Mouse (Mus musculus) CH12.LX (cell line): ENCODE measurements around the gene Hspbp1. TPM values are rescaled to one million over a fixed set of nuclear protein-coding genes. Genes with fewer than 3 reads are reported as not detected.

Experiments
- DNase-seq: peaks from one replicate; pipeline ENCODE4 v3.0.0-alpha.2; 2013; ENCODE audit errors: extremely low read depth
- H3K27ac ChIP-seq: 2 replicates; pipeline ENCODE4 v1.5.1; 2012; ENCODE audit warnings: low read depth, mild to moderate bottlenecking, control low read depth, moderate library complexity; ENCODE audit not compliant: insufficient read depth
- H3K27me3 ChIP-seq: replicated peaks from 2 replicates; pipeline ENCODE3; 2012; ENCODE audit warnings: inconsistent platforms
- H3K36me3 ChIP-seq, 2 experiments: replicated peaks in 1 of 2; 2 replicates each; pipeline versions ENCODE3 to v1.6.1; 2012; ENCODE audit warnings: inconsistent platforms in 1 of 2, low read length in 1 of 2, mild to moderate bottlenecking in 1 of 2, mixed read lengths in 1 of 2, moderate library complexity in 1 of 2; ENCODE audit not compliant: control insufficient read depth in 1 of 2, insufficient read depth in 1 of 2
- H3K4me1 ChIP-seq, 2 experiments: 2 replicates each; pipeline ENCODE4 v1.6.1; 2012; ENCODE audit warnings: inconsistent platforms in 1 of 2, moderate library complexity in 1 of 2; ENCODE audit not compliant: insufficient read depth in 2 of 2, control insufficient read depth in 1 of 2
- H3K4me2 ChIP-seq: 2 replicates; pipeline ENCODE4 v1.6.1; 2012; ENCODE audit warnings: low read depth, mild to moderate bottlenecking, control low read depth; ENCODE audit not compliant: poor library complexity, insufficient read depth, severe bottlenecking
- H3K4me3 ChIP-seq, 3 experiments: fragments of 150-350 bp in 1 of 3; sonication (generic) in 1 of 3; replicated peaks in 1 of 3; 2 replicates each; pipeline versions ENCODE3 to v1.5.1; 2011 to 2012; ENCODE audit warnings: low read depth in 2 of 3, low read length in 2 of 3, mild to moderate bottlenecking in 2 of 3, moderate library complexity in 2 of 3, control low read depth in 1 of 3, improper control_type of control experiment in 1 of 3, inconsistent platforms in 1 of 3, mixed read lengths in 1 of 3; ENCODE audit not compliant: poor library complexity in 1 of 3
- H3K79me2 ChIP-seq: replicated peaks from 2 replicates; pipeline ENCODE4 v1.6.1; 2012; ENCODE audit warnings: mild to moderate bottlenecking, moderate library complexity; ENCODE audit not compliant: control insufficient read depth, poor library complexity, insufficient read depth, severe bottlenecking; ENCODE audit errors: extremely low read depth
- H3K9ac ChIP-seq: 2 replicates; pipeline ENCODE4 v1.6.1; 2012; ENCODE audit warnings: low read depth, mild to moderate bottlenecking, control low read depth, moderate library complexity; ENCODE audit not compliant: insufficient read depth
- H3K9me3 ChIP-seq: replicated peaks from 2 replicates; pipeline ENCODE3; 2012; ENCODE audit warnings: low read length, inconsistent platforms, mixed read lengths
- BHLHE40 ChIP-seq: IDR thresholded peaks from 2 replicates; pipeline ENCODE4 v1.6.1; 2011; ENCODE audit warnings: mild to moderate bottlenecking, low read depth, low read length, improper control_type of control experiment
- CTCF ChIP-seq, 2 experiments: IDR thresholded peaks in 1 of 2; conservative IDR thresholded peaks in 1 of 2; 2 replicates each; pipeline ENCODE4 v1.5.1; 2011 to 2012; ENCODE audit warnings: low read depth in 2 of 2, low read length in 2 of 2, improper control_type of control experiment in 1 of 2, inconsistent platforms in 1 of 2, mild to moderate bottlenecking in 1 of 2, moderate library complexity in 1 of 2
- E2F4 ChIP-seq: IDR thresholded peaks from 2 replicates; pipeline ENCODE4 v1.6.1; 2011; ENCODE audit warnings: low read depth, low read length, improper control_type of control experiment; ENCODE audit not compliant: insufficient replicate concordance
- ELF1 ChIP-seq: IDR thresholded peaks from 2 replicates; pipeline ENCODE4 v1.6.1; 2014; ENCODE audit warnings: low read depth, mild to moderate bottlenecking, inconsistent platforms, low read length, improper control_type of control experiment
- EP300 ChIP-seq: IDR thresholded peaks from 2 replicates; pipeline ENCODE4 v1.6.1; 2011; ENCODE audit warnings: low read length, improper control_type of control experiment
- ETS1 ChIP-seq: conservative IDR thresholded peaks from 2 replicates; pipeline ENCODE4 v1.6.1; 2012; ENCODE audit warnings: low read depth, mild to moderate bottlenecking, inconsistent platforms, low read length, improper control_type of control experiment, moderate library complexity
- GABPA ChIP-seq: IDR thresholded peaks from 2 replicates; pipeline ENCODE4 v1.6.1; 2012; ENCODE audit warnings: low read depth, low read length, improper control_type of control experiment, inconsistent platforms; ENCODE audit not compliant: insufficient replicate concordance
- HCFC1 ChIP-seq: IDR thresholded peaks from 2 replicates; pipeline ENCODE4 v1.6.1; 2012; ENCODE audit warnings: low read depth, mild to moderate bottlenecking, inconsistent platforms, low read length, improper control_type of control experiment
- IRF4 ChIP-seq: IDR thresholded peaks from 2 replicates; pipeline ENCODE4 v1.6.1; 2014; ENCODE audit warnings: low read depth, mild to moderate bottlenecking, inconsistent platforms, low read length, improper control_type of control experiment
- JUND ChIP-seq: conservative IDR thresholded peaks from 2 replicates; pipeline ENCODE4 v1.6.1; 2011; ENCODE audit warnings: low read depth, low read length, improper control_type of control experiment
- MAZ ChIP-seq: IDR thresholded peaks from 2 replicates; pipeline ENCODE4 v1.6.1; 2012; ENCODE audit warnings: low read depth, mild to moderate bottlenecking, inconsistent platforms, low read length, improper control_type of control experiment, moderate library complexity
- MEF2A ChIP-seq: IDR thresholded peaks from 2 replicates; pipeline ENCODE4 v1.6.1; 2014; ENCODE audit warnings: low read depth, mild to moderate bottlenecking, inconsistent platforms, low read length, improper control_type of control experiment, borderline replicate concordance
- MXI1 ChIP-seq: IDR thresholded peaks from 2 replicates; pipeline ENCODE4 v1.6.1; 2011; ENCODE audit warnings: mild to moderate bottlenecking, low read depth, low read length, improper control_type of control experiment
- MYC ChIP-seq: IDR thresholded peaks from 2 replicates; pipeline ENCODE4 v1.6.1; 2011; ENCODE audit warnings: low read depth, mild to moderate bottlenecking, improper control_type of control experiment, low read length
- NELFE ChIP-seq: IDR thresholded peaks from 2 replicates; pipeline ENCODE4 v1.6.1; 2011; ENCODE audit warnings: low read depth, low read length, improper control_type of control experiment
- NRF1 ChIP-seq: IDR thresholded peaks from 2 replicates; pipeline ENCODE4 v1.6.1; 2014; ENCODE audit warnings: low read depth, mild to moderate bottlenecking, inconsistent platforms, low read length, improper control_type of control experiment, moderate library complexity
- PAX5 ChIP-seq: IDR thresholded peaks from 2 replicates; pipeline ENCODE4 v1.6.1; 2012; ENCODE audit warnings: low read length, inconsistent platforms, mixed read lengths
- POLR2A ChIP-seq: IDR thresholded peaks from 2 replicates; pipeline ENCODE4 v1.6.1; 2011; ENCODE audit warnings: low read depth, mild to moderate bottlenecking, improper control_type of control experiment, low read length
- RAD21 ChIP-seq: IDR thresholded peaks from 2 replicates; pipeline ENCODE4 v1.6.1; 2011; ENCODE audit warnings: low read depth, mild to moderate bottlenecking, low read length, improper control_type of control experiment, moderate library complexity
- SIN3A ChIP-seq: IDR thresholded peaks from 2 replicates; pipeline ENCODE4 v1.6.1; 2012; ENCODE audit warnings: low read length, improper control_type of control experiment, inconsistent platforms
- TBP ChIP-seq: conservative IDR thresholded peaks from 2 replicates; pipeline ENCODE4 v1.6.1; 2011; ENCODE audit warnings: low read depth, low read length, improper control_type of control experiment
- TCF12 ChIP-seq: IDR thresholded peaks from 2 replicates; pipeline ENCODE4 v1.6.1; 2014; ENCODE audit warnings: low read depth, mild to moderate bottlenecking, inconsistent platforms, low read length, improper control_type of control experiment
- USF1 ChIP-seq: IDR thresholded peaks from 2 replicates; pipeline ENCODE4 v1.6.1; 2014; ENCODE audit warnings: low read depth, mild to moderate bottlenecking, inconsistent platforms, low read length, improper control_type of control experiment
- USF2 ChIP-seq: conservative IDR thresholded peaks from 2 replicates; pipeline ENCODE4 v1.6.1; 2011; ENCODE audit warnings: low read depth, low read length, improper control_type of control experiment
- ZC3H11A ChIP-seq: IDR thresholded peaks from 2 replicates; pipeline ENCODE4 v1.6.1; 2012; ENCODE audit warnings: low read depth, mild to moderate bottlenecking, inconsistent platforms, low read length, improper control_type of control experiment
- ZKSCAN1 ChIP-seq: IDR thresholded peaks from 2 replicates; pipeline ENCODE4 v1.6.1; 2012; ENCODE audit warnings: low read depth, inconsistent platforms, low read length, improper control_type of control experiment, borderline replicate concordance
- ZMIZ1 ChIP-seq: IDR thresholded peaks from 2 replicates; pipeline ENCODE4 v1.6.1; 2012; ENCODE audit warnings: low read depth, mild to moderate bottlenecking, inconsistent platforms, low read length, improper control_type of control experiment
- ZNF384 ChIP-seq: IDR thresholded peaks from 2 replicates; pipeline ENCODE4 v1.6.1; 2012; ENCODE audit warnings: low read depth, low read length, improper control_type of control experiment, inconsistent platforms
- dilution Hi-C: fragments of 300-500 bp; cut with MboI; formaldehyde crosslinking; loops from 2 replicates; pipeline ENCODE4 v1.14.3; 2020; ENCODE audit warnings: low sequenced_read_pairs; ENCODE audit not compliant: extremely low pct_unique_long_range_greater_than_20kb, extremely low pct_ligation_motif_present
- in situ Hi-C: fragments of 300-500 bp; cut with MboI; formaldehyde crosslinking; loops from 3 replicates; pipeline ENCODE4 v1.14.3; 2019; ENCODE audit warnings: low sequenced_read_pairs, low pct_ligation_motif_present, low pct_unique_long_range_greater_than_20kb, mixed read lengths
- polyA plus RNA-seq: library from polyadenylated mRNA; unstranded; fragments of >175 nt; gene quantifications from 2 replicates; pipeline ENCODE4 v1.2.1, GENCODE M21; 2012; ENCODE audit warnings: low read depth; ENCODE audit not compliant: insufficient read length
- total RNA-seq, 2 experiments: library from RNA; depleted of rRNA; stranded (reverse); fragments of 300-350 nt in 1 of 2; fragments of >200 nt in 1 of 2; gene quantifications; 2 replicates each; pipeline ENCODE4 v1.2.3; 2012 to 2014

Gene Hspbp1
- total and polyA plus RNA-seq, 3 experiments: 90.6 to 131 (median 98.8) TPM

GRCm38 (mm10) chr7:4653351-4653750 lies 31.5 kb downstream of the Hspbp1 start:
- H3K9me3 ChIP-seq: no peaks in the 10 kb centered on the region
- no peaks in the 10 kb centered on the region for H3K27me3 ChIP-seq
- peaks cover 72% of the 10 kb centered on the region for H3K79me2 ChIP-seq
- peaks cover 21 to 61% of the 10 kb centered on the region in 2 experiments for H3K4me1 ChIP-seq
- TF ChIP-seq USF2 (no peak), SIN3A (no peak), RAD21 (no peak), NELFE (no peak), EP300 (peak; percentile 44; the same call in 1 of the 2 replicates), GABPA (no peak), POLR2A (0 out of 2 replicates have a peak, but pooled peaks have one; percentile 10), IRF4 (peak; percentile 22; the same call in 1 of the 2 replicates), ZKSCAN1 (no peak), PAX5 (no peak), NRF1 (no peak), ETS1 (no peak), USF1 (no peak), ELF1 (no peak), MXI1 (peak; percentile 49), MYC (no peak), ZNF384 (no peak), HCFC1 (no peak), TBP (no peak), MAZ (no peak), ZC3H11A (no peak), ZMIZ1 (no peak), E2F4 (no peak), BHLHE40 (no peak), CTCF (conservative IDR thresholded peaks at IDR 0.05 in 1 of 2, IDR thresholded peaks at IDR 0.05 in 1 of 2; ENCODE audit: low read depth in 2 of 2, low read length in 2 of 2) (no peak), JUND (no peak), MEF2A (no peak), TCF12 (no peak)
- dilution Hi-C loops: no loop called here
- peak overlapping the region; percentile 8 to 50 (median 40) for H3K4me3 ChIP-seq
- in situ Hi-C loops: no loop called here
- H3K27ac ChIP-seq: peak overlapping the region; percentile 78
- peak overlapping the region; percentile 90 for H3K4me2 ChIP-seq
- DNase-seq: peak; percentile 55
- H3K9ac ChIP-seq: peak overlapping the region; percentile 75; the same call in 1 of the 2 replicates
- peaks cover 13 to 33% of the 10 kb centered on the region in 2 experiments for H3K36me3 ChIP-seq
